Mouse (Mus musculus): ENCODE data around the gene Prkg1. TPM values are rescaled to one million over a fixed set of nuclear protein-coding genes. Genes with fewer than 3 reads are reported as not detected.

Prkg1 gene
- polyA plus RNA-seq, 1 experiment: 7.3 TPM

GRCm38 (mm10) chr19:31132614-31133013 is 632.2 kb downstream of the Prkg1 start:
- no peaks in the 10 kb centered on the region for H3K27me3 ChIP-seq (ENCODE audit: control insufficient read depth, insufficient read depth, low read length)
- 84% methylated on average over 8 of the region's 8 CpGs for WGBS
- no peak overlapping the region for H3K27ac ChIP-seq (ENCODE audit: insufficient read depth, low read length)
- H3K4me3 ChIP-seq (replicated peaks; ENCODE audit: insufficient read depth, low read depth, low read length): no peak overlapping the region
- no peak for DNase-seq
- TF ChIP-seq CTCF (IDR thresholded peaks at IDR 0.05; ENCODE audit: borderline replicate concordance, insufficient read depth, low read depth, low read length) (no peak), POLR2A (IDR thresholded peaks at IDR 0.05; ENCODE audit: borderline replicate concordance, insufficient read depth, low read length) (no peak)
- no peaks in the 10 kb centered on the region for H3K4me1 ChIP-seq (ENCODE audit: control insufficient read depth, insufficient read depth, low read length)

- no peaks in the 10 kb centered on the region for H3K4me1 ChIP-seq (ENCODE audit: control insufficient read depth, insufficient read depth, low read length)
- 38% methylated on average over 3 of the region's 3 CpGs for WGBS
- H3K4me3 ChIP-seq (replicated peaks; ENCODE audit: insufficient read depth, low read depth, low read length): no peak overlapping the region
- no peak overlapping the region for H3K27ac ChIP-seq (ENCODE audit: insufficient read depth, low read length)
- no peak for DNase-seq
- H3K27me3 ChIP-seq (ENCODE audit: control insufficient read depth, insufficient read depth, low read length): no peaks in the 10 kb centered on the region
- TF ChIP-seq CTCF (IDR thresholded peaks at IDR 0.05; ENCODE audit: borderline replicate concordance, insufficient read depth, low read depth, low read length) (no peak), POLR2A (IDR thresholded peaks at IDR 0.05; ENCODE audit: borderline replicate concordance, insufficient read depth, low read length) (no peak)
Measured at GRCm38 (mm10) chr19:31124628-31125027, 640.2 kb downstream of the Prkg1 start.

DNA sequence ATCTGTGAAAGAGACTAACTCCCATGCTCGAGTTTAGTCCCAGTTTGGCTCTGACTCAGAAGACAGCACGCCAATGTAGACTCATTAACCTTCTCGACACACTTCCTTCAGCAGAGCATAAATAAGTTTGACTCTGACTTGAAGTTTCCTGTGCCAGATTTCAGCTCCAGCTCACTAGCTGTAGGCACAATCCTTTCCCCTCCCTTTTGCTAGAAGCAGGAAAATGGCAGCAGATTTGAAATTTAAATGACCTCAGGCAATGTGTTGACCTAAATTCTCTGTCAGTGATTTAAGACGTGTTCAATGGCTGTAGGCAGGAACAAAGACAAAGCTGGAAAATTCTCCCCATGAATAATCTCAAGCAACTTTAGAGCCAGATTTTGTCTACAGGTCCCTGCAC is 650.1 kb downstream of the Prkg1 start:
- peak in 1 of 2 experiments; percentile 12 for DNase-seq
- TF ChIP-seq POLR2A (IDR thresholded peaks at IDR 0.05; ENCODE audit: borderline replicate concordance, insufficient read depth, low read length) (no peak), CTCF (IDR thresholded peaks at IDR 0.05; ENCODE audit: borderline replicate concordance, insufficient read depth, low read depth, low read length) (no peak)
- WGBS: 11% methylated on average over 4 of the region's 4 CpGs
- Histone ChIP-seq H3K27me3 (ENCODE audit: control insufficient read depth, insufficient read depth, low read length) (no peaks in the 10 kb centered on the region), H3K4me1 (ENCODE audit: control insufficient read depth, insufficient read depth, low read length) (no peaks in the 10 kb centered on the region), H3K27ac (ENCODE audit: insufficient read depth, low read length) (no peak overlapping the region), H3K4me3 (replicated peaks; ENCODE audit: insufficient read depth, low read depth, low read length) (no peak overlapping the region)

DNA sequence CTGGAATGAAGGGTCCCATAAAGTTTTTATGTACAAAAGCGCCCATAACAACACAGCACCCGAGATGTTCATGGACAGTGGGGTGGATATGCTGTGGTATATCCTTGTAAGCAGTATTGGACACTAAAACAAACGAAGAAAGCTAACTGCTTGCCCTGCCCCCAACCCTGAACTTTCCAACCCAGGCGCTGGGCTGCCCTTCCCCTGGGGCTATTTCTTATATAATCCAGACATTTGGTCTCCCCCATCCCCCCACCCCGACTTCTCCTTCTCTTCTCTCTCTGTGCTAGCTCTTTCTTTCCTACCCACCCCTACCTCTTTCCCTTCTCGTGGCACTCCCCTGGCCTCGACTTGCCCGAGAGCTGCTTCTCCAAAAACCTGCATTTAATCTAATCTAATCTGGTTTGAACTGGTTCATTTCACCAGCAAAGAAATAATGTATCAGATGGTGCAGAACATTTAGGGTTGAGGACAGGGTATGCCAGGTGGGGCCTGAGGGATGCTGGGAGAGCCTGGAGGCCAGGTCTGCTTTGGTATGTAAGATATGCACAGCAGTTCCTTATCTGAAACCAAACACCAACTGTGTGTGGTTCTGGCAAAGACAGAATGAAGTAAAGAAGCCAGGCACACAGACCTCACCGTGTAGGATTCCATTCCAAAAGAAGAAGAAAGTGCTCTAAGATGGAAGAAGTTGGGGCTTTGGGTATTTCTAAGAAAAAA is 657.8 kb downstream of the Prkg1 start:
- DNase-seq: no peak
- no peak overlapping the region for H3K4me3 ChIP-seq (replicated peaks; ENCODE audit: insufficient read depth, low read depth, low read length)
- 52% methylated on average over 9 of the region's 9 CpGs for WGBS
- no peak overlapping the region for H3K27ac ChIP-seq (ENCODE audit: insufficient read depth, low read length)
- TF ChIP-seq CTCF (IDR thresholded peaks at IDR 0.05; ENCODE audit: borderline replicate concordance, insufficient read depth, low read depth, low read length) (no peak), POLR2A (IDR thresholded peaks at IDR 0.05; ENCODE audit: borderline replicate concordance, insufficient read depth, low read length) (no peak)
- H3K4me1 ChIP-seq (ENCODE audit: control insufficient read depth, insufficient read depth, low read length): no peaks in the 10 kb centered on the region
- H3K27me3 ChIP-seq (ENCODE audit: control insufficient read depth, insufficient read depth, low read length): no peaks in the 10 kb centered on the region

DNA sequence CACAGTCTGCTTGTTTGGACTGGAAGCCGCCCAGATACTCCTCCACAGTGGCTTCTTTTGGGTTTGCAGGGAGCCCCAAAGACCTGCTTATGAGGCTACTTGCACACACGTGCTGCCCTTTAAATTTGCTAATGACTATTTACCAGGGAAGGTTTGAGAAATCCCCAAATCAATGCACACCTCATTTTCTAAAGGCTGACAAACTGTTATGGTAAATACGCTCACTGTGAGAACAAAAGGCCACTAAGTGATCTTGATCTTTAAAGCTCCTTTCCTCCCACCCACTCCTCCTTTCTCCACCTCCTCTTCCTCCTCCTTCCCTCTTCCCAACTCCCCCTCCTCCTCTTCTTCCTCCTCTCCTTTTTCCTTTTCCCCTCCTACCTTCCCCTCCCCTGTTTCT is 658.8 kb downstream of the Prkg1 start:
- no peak for TF ChIP-seq CTCF (IDR thresholded peaks at IDR 0.05; ENCODE audit: borderline replicate concordance, insufficient read depth, low read depth, low read length)
- no peak for TF ChIP-seq POLR2A (IDR thresholded peaks at IDR 0.05; ENCODE audit: borderline replicate concordance, insufficient read depth, low read length)
- no peak for DNase-seq
- Histone ChIP-seq H3K4me3 (replicated peaks; ENCODE audit: insufficient read depth, low read depth, low read length) (no peak overlapping the region), H3K27ac (ENCODE audit: insufficient read depth, low read length) (no peak overlapping the region), H3K4me1 (ENCODE audit: control insufficient read depth, insufficient read depth, low read length) (no peaks in the 10 kb centered on the region), H3K27me3 (ENCODE audit: control insufficient read depth, insufficient read depth, low read length) (no peaks in the 10 kb centered on the region)
- WGBS: 61% methylated on average over 3 of the region's 3 CpGs

- TF ChIP-seq CTCF (IDR thresholded peaks at IDR 0.05; ENCODE audit: borderline replicate concordance, insufficient read depth, low read depth, low read length) (no peak), POLR2A (IDR thresholded peaks at IDR 0.05; ENCODE audit: borderline replicate concordance, insufficient read depth, low read length) (no peak)
- H3K27me3 ChIP-seq (ENCODE audit: control insufficient read depth, insufficient read depth, low read length): no peaks in the 10 kb centered on the region
- H3K27ac ChIP-seq (ENCODE audit: insufficient read depth, low read length): no peak overlapping the region
- no peak for DNase-seq
- H3K4me1 ChIP-seq (ENCODE audit: control insufficient read depth, insufficient read depth, low read length): no peaks in the 10 kb centered on the region
- WGBS: 83% methylated on average over 6 of the region's 6 CpGs
- H3K4me3 ChIP-seq (replicated peaks; ENCODE audit: insufficient read depth, low read depth, low read length): no peak overlapping the region
Measured at GRCm38 (mm10) chr19:31104764-31105163, 660.1 kb downstream of the Prkg1 start.

DNA sequence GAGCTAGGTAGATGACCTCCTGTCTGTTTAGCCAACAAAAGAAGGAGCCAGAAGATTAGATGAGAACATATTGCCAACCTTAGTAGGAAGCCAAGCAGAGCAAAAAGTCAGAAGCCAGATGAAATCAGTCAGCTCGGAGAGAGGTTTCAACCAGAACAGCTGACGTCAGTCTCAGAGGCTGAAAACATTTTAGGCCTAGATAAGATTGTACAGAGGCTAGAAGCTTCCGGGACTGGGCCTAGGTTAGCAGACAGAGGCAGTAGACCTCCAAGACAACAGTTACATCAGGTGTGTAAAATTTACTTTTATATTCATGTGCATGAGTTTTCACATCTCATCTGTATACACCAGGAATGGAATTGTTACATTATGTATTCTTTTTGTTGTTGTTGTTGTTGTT is 665.5 kb downstream of the Prkg1 start:
- Histone ChIP-seq H3K27me3 (ENCODE audit: control insufficient read depth, insufficient read depth, low read length) (no peaks in the 10 kb centered on the region), H3K27ac (ENCODE audit: insufficient read depth, low read length) (no peak overlapping the region), H3K4me1 (ENCODE audit: control insufficient read depth, insufficient read depth, low read length) (no peaks in the 10 kb centered on the region), H3K4me3 (replicated peaks; ENCODE audit: insufficient read depth, low read depth, low read length) (no peak overlapping the region)
- no peak for DNase-seq
- TF ChIP-seq POLR2A (IDR thresholded peaks at IDR 0.05; ENCODE audit: borderline replicate concordance, insufficient read depth, low read length) (no peak), CTCF (IDR thresholded peaks at IDR 0.05; ENCODE audit: borderline replicate concordance, insufficient read depth, low read depth, low read length) (no peak)
- WGBS: 84% methylated on average over 3 of the region's 3 CpGs

DNA sequence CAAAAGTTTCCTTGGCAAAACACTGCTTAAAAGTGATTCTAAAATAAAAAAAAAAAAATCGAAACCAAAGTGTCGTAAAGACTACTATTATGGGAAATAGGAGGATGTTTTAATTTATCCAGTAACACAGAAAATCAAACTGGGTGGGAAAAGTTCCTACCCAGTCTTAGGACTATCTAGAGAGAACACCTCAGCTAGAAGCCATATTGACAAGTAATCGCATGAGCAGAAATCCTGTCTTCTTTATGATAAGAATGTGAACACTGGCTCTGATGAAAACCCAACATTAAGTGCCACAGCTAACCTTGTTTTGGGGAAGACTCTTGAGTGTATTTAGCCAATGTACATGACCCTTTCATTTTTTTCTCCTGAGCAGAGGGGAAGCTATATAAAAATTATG is 667.0 kb downstream of the Prkg1 start:
- Histone ChIP-seq H3K4me1 (ENCODE audit: control insufficient read depth, insufficient read depth, low read length) (no peaks in the 10 kb centered on the region), H3K27me3 (ENCODE audit: control insufficient read depth, insufficient read depth, low read length) (no peaks in the 10 kb centered on the region), H3K27ac (ENCODE audit: insufficient read depth, low read length) (no peak overlapping the region), H3K4me3 (replicated peaks; ENCODE audit: insufficient read depth, low read depth, low read length) (no peak overlapping the region)
- TF ChIP-seq CTCF (IDR thresholded peaks at IDR 0.05; ENCODE audit: borderline replicate concordance, insufficient read depth, low read depth, low read length): no peak
- TF ChIP-seq POLR2A (IDR thresholded peaks at IDR 0.05; ENCODE audit: borderline replicate concordance, insufficient read depth, low read length): no peak
- 74% methylated on average over 3 of the region's 3 CpGs for WGBS
- no peak for DNase-seq

Data from cerebellum, adult 2 months (tissue).